Mouse (Mus musculus): Measurements from ENCODE around the gene Myom1. TPM values are rescaled to one million over a fixed set of nuclear protein-coding genes. Genes with fewer than 3 reads are reported as not detected.
"Not testable (repeated sequence)": the region's sequence is repeated elsewhere in the genome, so short reads cannot be mapped to it uniquely, and the experiment has no call there.

The Myom1 gene
- total RNA-seq (2021) = 1 to 10 TPM; 1.5 to 1.7 TPM

GRCm38 (mm10) chr17:71002081-71002743 lies at the start of gene Myom1:
TSS of gene Myom1 (plus strand) at chr17:71002633.
- DNase-seq = peak; percentile 96

GRCm38 (mm10) chr17:70963546-70963945 lies 38.9 kb upstream of the Myom1 start:
- peak; percentile 94 to 98 for DNase-seq

GRCm38 (mm10) chr17:70965281-70965680 lies 37.2 kb upstream of the Myom1 start:
- DNase-seq = no peak

- DNase-seq = no peak
Observed at GRCm38 (mm10) chr17:70966126-70966525, 36.3 kb upstream of the Myom1 start.

GRCm38 (mm10) chr17:70967191-70967590 lies 35.2 kb upstream of the Myom1 start:
- no peak for DNase-seq

- DNase-seq = no peak
Observed at GRCm38 (mm10) chr17:70967646-70968045, 34.8 kb upstream of the Myom1 start.

- no peak for DNase-seq
Observed at GRCm38 (mm10) chr17:70968606-70969191, 33.7 kb upstream of the Myom1 start.

- no peak for DNase-seq
Observed at GRCm38 (mm10) chr17:70971206-70971605, 31.2 kb upstream of the Myom1 start.

GRCm38 (mm10) chr17:70973398-70973797 lies 29.0 kb upstream of the Myom1 start:
- no peak for DNase-seq

GRCm38 (mm10) chr17:70974065-70974464 lies 28.4 kb upstream of the Myom1 start:
- not testable (repeated sequence) for DNase-seq

GRCm38 (mm10) chr17:70977799-70978198 lies 24.6 kb upstream of the Myom1 start:
- no peak for DNase-seq

GRCm38 (mm10) chr17:70979345-70980223 lies 22.8 kb upstream of the Myom1 start:
- DNase-seq = no peak

GRCm38 (mm10) chr17:70985501-70986354 lies 16.7 kb upstream of the Myom1 start:
- no peak for DNase-seq

- DNase-seq = no peak
Observed at GRCm38 (mm10) chr17:70986355-70986740, 16.1 kb upstream of the Myom1 start.

GRCm38 (mm10) chr17:70986831-70987660 lies 15.4 kb upstream of the Myom1 start:
- DNase-seq = no peak

GRCm38 (mm10) chr17:70988337-70988767 lies 14.1 kb upstream of the Myom1 start:
- no peak for DNase-seq

- DNase-seq = no peak
Observed at GRCm38 (mm10) chr17:70989430-70989829, 13.0 kb upstream of the Myom1 start.

- no peak for DNase-seq
Observed at GRCm38 (mm10) chr17:70989991-70990390, 12.4 kb upstream of the Myom1 start.

GRCm38 (mm10) chr17:70990403-70991303 lies 11.8 kb upstream of the Myom1 start:
- DNase-seq = peak; percentile 84

All from layer of hippocampus, postnatal 36 days (tissue).